Mouse (Mus musculus) retina, adult 2 months (tissue): ENCODE measurements at regions not wholly inside any gene's neighbourhood (a gene's known extent, or its start where the extent isn't known, plus 50 kb on each side); places are given as distances from the start of the nearest gene placed in this dataset.

ENCODE experiments used
- DNase-seq: peaks from one replicate; pipeline ENCODE4 v3.0.0-alpha.2; 2012; ENCODE audit warnings: low read depth, low spot score

GRCm38 (mm10) chr19:15800856-15801706, 146.1 kb downstream of the Psat1 start:
- no peak for DNase-seq

- DNase-seq: no peak
Observed at GRCm38 (mm10) chr19:15796466-15796865, 150.7 kb downstream of the Psat1 start.

- no peak for DNase-seq
Observed at GRCm38 (mm10) chr19:15791942-15792341, 155.2 kb downstream of the Psat1 start.

GRCm38 (mm10) chr19:15791264-15791913, 155.7 kb downstream of the Psat1 start:
- no peak for DNase-seq

- no peak for DNase-seq
Observed at GRCm38 (mm10) chr19:15790620-15791263, 156.4 kb downstream of the Psat1 start.

GRCm38 (mm10) chr19:15789741-15790140, 157.4 kb downstream of the Psat1 start:
- no peak for DNase-seq

GRCm38 (mm10) chr19:15784644-15785043, 162.5 kb downstream of the Psat1 start:
- no peak for DNase-seq

GRCm38 (mm10) chr19:15769651-15770050, 177.5 kb downstream of the Psat1 start:
- DNase-seq: no peak

- no peak for DNase-seq
Observed at GRCm38 (mm10) chr19:15761086-15761485, 186.1 kb downstream of the Psat1 start.

GRCm38 (mm10) chr19:15745026-15745777, 201.9 kb downstream of the Psat1 start:
- no peak for DNase-seq

- no peak for DNase-seq
Observed at GRCm38 (mm10) chr19:15736200-15736599, 210.9 kb downstream of the Psat1 start.

GRCm38 (mm10) chr19:15726785-15727406, 220.2 kb downstream of the Psat1 start:
- no peak for DNase-seq

GRCm38 (mm10) chr19:15692379-15693023, 254.6 kb downstream of the Psat1 start:
- no peak for DNase-seq

GRCm38 (mm10) chr19:15669996-15670395, 277.1 kb downstream of the Psat1 start:
- no peak for DNase-seq

- DNase-seq: no peak
Observed at GRCm38 (mm10) chr19:15669541-15669940, 277.6 kb downstream of the Psat1 start.

- DNase-seq: no peak
Observed at GRCm38 (mm10) chr19:15668624-15669016, 278.5 kb downstream of the Psat1 start.

GRCm38 (mm10) chr19:15667889-15668623, 279.1 kb downstream of the Psat1 start:
- DNase-seq: no peak

- DNase-seq: no peak
Observed at GRCm38 (mm10) chr19:15663659-15664255, 283.4 kb downstream of the Psat1 start.

GRCm38 (mm10) chr19:15658611-15659010, 288.5 kb downstream of the Psat1 start:
- no peak for DNase-seq

GRCm38 (mm10) chr19:15657846-15658245, 289.3 kb downstream of the Psat1 start:
- no peak for DNase-seq
